Mouse (Mus musculus) intestine, embryonic 15.5 days (tissue): Measurements from ENCODE around the gene Parp11. TPM values are rescaled to one million over a fixed set of nuclear protein-coding genes. Genes with fewer than 3 reads are reported as not detected.
A peak's percentile ranks its signal among the peaks of the same experiment; 100 is the strongest.

ENCODE experiments used
- ATAC-seq: fragments of 200-750 bp; cut with Nextera tagmentation; 2 replicates; pipeline ENCODE4 v1.8.0; 2017; ENCODE audit warnings: moderate TSS enrichment, moderate library complexity
- H3K27ac ChIP-seq: fragments of 300-500 bp; sonication (generic); 2 replicates; pipeline ENCODE4 v1.5.1; 2015; ENCODE audit warnings: mild to moderate bottlenecking, inconsistent platforms
- H3K27me3 ChIP-seq: fragments of 300-500 bp; sonication (generic); replicated peaks from 2 replicates; pipeline ENCODE4 v1.6.1; 2015; ENCODE audit warnings: inconsistent platforms
- H3K36me3 ChIP-seq: fragments of 300-500 bp; sonication (generic); 2 replicates; pipeline ENCODE4 v1.6.1; 2015; ENCODE audit warnings: inconsistent platforms
- H3K4me1 ChIP-seq: fragments of 300-500 bp; sonication (generic); replicated peaks from 2 replicates; pipeline ENCODE4 v1.6.1; 2015; ENCODE audit warnings: inconsistent platforms
- H3K4me2 ChIP-seq: fragments of 300-500 bp; sonication (generic); replicated peaks from 2 replicates; pipeline ENCODE4 v1.6.1; 2015; ENCODE audit warnings: mild to moderate bottlenecking, inconsistent platforms
- H3K4me3 ChIP-seq: fragments of 300-500 bp; sonication (generic); replicated peaks from 2 replicates; pipeline ENCODE4 v1.5.1; 2015; ENCODE audit warnings: inconsistent platforms
- H3K9ac ChIP-seq: fragments of 300-500 bp; sonication (generic); 2 replicates; pipeline ENCODE4 v1.6.1; 2015; ENCODE audit warnings: inconsistent platforms
- H3K9me3 ChIP-seq: fragments of 300-500 bp; sonication (generic); 2 replicates; pipeline ENCODE4 v1.6.1; 2016; ENCODE audit warnings: inconsistent platforms
- WGBS: fragments of 180-500 bp; shearing (Covaris S2); methylation state at CpG from one replicate; pipeline ENCODE4 v1.1.7; 2015; 5-methylcytosine and 5-hydroxymethylcytosine counted together
- polyA plus RNA-seq: library from polyadenylated mRNA; unstranded; fragments of >200 nt; fragmentation: Nextera tagmentation; extraction: Ambion mirVana; gene quantifications from 2 replicates; pipeline ENCODE4 v1.2.1, GENCODE M21; 2015

Parp11 gene
- polyA plus RNA-seq: 19.3 and 20.6 TPM in 2 replicates

- no peak within 1 kb of the TSS for H3K27ac ChIP-seq
- no peaks in the 10 kb centered on the region for H3K27me3 ChIP-seq
- peak within 1 kb of the TSS; percentile 41 for H3K4me2 ChIP-seq
- no peak within 1 kb of the TSS for H3K4me3 ChIP-seq
- ATAC-seq: peak; percentile 51; the same call in 1 of the 2 replicates
- WGBS: 14% methylated on average over 8 of the region's 8 CpGs
- H3K9ac ChIP-seq: no peak within 1 kb of the TSS
- H3K36me3 ChIP-seq: no peaks in the 10 kb centered on the region
- H3K4me1 ChIP-seq: no peaks in the 10 kb centered on the region
- H3K9me3 ChIP-seq: no peaks in the 10 kb centered on the region
Observed at GRCm38 (mm10) chr6:127446436-127446890, at the start of gene Parp11. Gene Parp11, plus strand, starts transcription at chr6:127446840.

- H3K36me3 ChIP-seq: no peaks in the 10 kb centered on the region
- H3K9ac ChIP-seq: no peak overlapping the region
- H3K4me3 ChIP-seq: no peak overlapping the region
- peaks cover 4% of the 10 kb centered on the region; the same call in 1 of the 2 replicates for H3K4me1 ChIP-seq
- no peak overlapping the region for H3K4me2 ChIP-seq
- H3K27ac ChIP-seq: no peak overlapping the region
- peak; percentile 76 for ATAC-seq
- H3K27me3 ChIP-seq: no peaks in the 10 kb centered on the region
- H3K9me3 ChIP-seq: no peaks in the 10 kb centered on the region
- 27% methylated on average over 2 of the region's 2 CpGs for WGBS
Observed at GRCm38 (mm10) chr6:127398073-127398472, 48.6 kb upstream of the Parp11 start.

- no peaks in the 10 kb centered on the region for H3K9me3 ChIP-seq
- WGBS: 52% methylated on average over 3 of the region's 3 CpGs
- no peak for ATAC-seq
- no peaks in the 10 kb centered on the region for H3K4me1 ChIP-seq
- H3K27me3 ChIP-seq: no peaks in the 10 kb centered on the region
- no peak overlapping the region for H3K27ac ChIP-seq
- no peaks in the 10 kb centered on the region for H3K36me3 ChIP-seq
- no peak overlapping the region for H3K9ac ChIP-seq
- H3K4me3 ChIP-seq: no peak overlapping the region
- H3K4me2 ChIP-seq: no peak overlapping the region
Observed at GRCm38 (mm10) chr6:127401419-127401818, 45.2 kb upstream of the Parp11 start.

- WGBS: 43% methylated on average over 13 of the region's 13 CpGs
- no peak overlapping the region for H3K9ac ChIP-seq
- no peak overlapping the region for H3K4me3 ChIP-seq
- H3K27me3 ChIP-seq: no peaks in the 10 kb centered on the region
- H3K27ac ChIP-seq: no peak overlapping the region
- no peaks in the 10 kb centered on the region for H3K9me3 ChIP-seq
- H3K4me1 ChIP-seq: no peaks in the 10 kb centered on the region
- H3K4me2 ChIP-seq: no peak overlapping the region
- H3K36me3 ChIP-seq: no peaks in the 10 kb centered on the region
- peak; percentile 47; the same call in 1 of the 2 replicates for ATAC-seq
Observed at GRCm38 (mm10) chr6:127404070-127404810, 42.4 kb upstream of the Parp11 start.

GRCm38 (mm10) chr6:127405682-127406081 is 41.0 kb upstream of the Parp11 start:
- Histone ChIP-seq H3K27me3 (no peaks in the 10 kb centered on the region), H3K9ac (no peak overlapping the region), H3K4me1 (no peaks in the 10 kb centered on the region), H3K4me3 (no peak overlapping the region), H3K27ac (no peak overlapping the region), H3K36me3 (no peaks in the 10 kb centered on the region), H3K4me2 (no peak overlapping the region), H3K9me3 (no peaks in the 10 kb centered on the region)
- 75% methylated on average over 7 of the region's 7 CpGs for WGBS
- no peak for ATAC-seq

GRCm38 (mm10) chr6:127407742-127408141 is 38.9 kb upstream of the Parp11 start:
- Histone ChIP-seq H3K27ac (no peak overlapping the region), H3K9ac (no peak overlapping the region), H3K4me2 (no peak overlapping the region), H3K36me3 (no peaks in the 10 kb centered on the region), H3K9me3 (no peaks in the 10 kb centered on the region), H3K27me3 (no peaks in the 10 kb centered on the region), H3K4me3 (no peak overlapping the region), H3K4me1 (no peaks in the 10 kb centered on the region)
- 23% methylated on average over 4 of the region's 4 CpGs for WGBS
- no peak for ATAC-seq

- H3K4me2 ChIP-seq: no peak overlapping the region
- H3K4me3 ChIP-seq: no peak overlapping the region
- no peaks in the 10 kb centered on the region for H3K27me3 ChIP-seq
- H3K9me3 ChIP-seq: no peaks in the 10 kb centered on the region
- H3K4me1 ChIP-seq: no peaks in the 10 kb centered on the region
- no peak overlapping the region for H3K27ac ChIP-seq
- ATAC-seq: no peak
- WGBS: 68% methylated on average over 12 of the region's 12 CpGs
- H3K36me3 ChIP-seq: no peaks in the 10 kb centered on the region
- H3K9ac ChIP-seq: no peak overlapping the region
Observed at GRCm38 (mm10) chr6:127417525-127418184, 29.0 kb upstream of the Parp11 start.

- 86% methylated on average over 2 of the region's 2 CpGs for whole genome bisulfite sequencing
- no peaks in the 10 kb centered on the region for H3K27me3 ChIP-seq
- H3K4me1 ChIP-seq: no peaks in the 10 kb centered on the region
- H3K4me3 ChIP-seq: no peak overlapping the region
- no peak overlapping the region for H3K9ac ChIP-seq
- ATAC-seq: no peak
- no peaks in the 10 kb centered on the region for H3K36me3 ChIP-seq
- H3K9me3 ChIP-seq: no peaks in the 10 kb centered on the region
- no peak overlapping the region for H3K27ac ChIP-seq
- no peak overlapping the region for H3K4me2 ChIP-seq
Observed at GRCm38 (mm10) chr6:127418322-127418721, 28.3 kb upstream of the Parp11 start.

GRCm38 (mm10) chr6:127420115-127420514 is 26.5 kb upstream of the Parp11 start:
- WGBS: 56% methylated on average over 2 of the region's 2 CpGs
- H3K27ac ChIP-seq: no peak overlapping the region
- H3K4me3 ChIP-seq: no peak overlapping the region
- no peaks in the 10 kb centered on the region for H3K36me3 ChIP-seq
- ATAC-seq: no peak
- H3K4me2 ChIP-seq: no peak overlapping the region
- H3K4me1 ChIP-seq: no peaks in the 10 kb centered on the region
- H3K9me3 ChIP-seq: no peaks in the 10 kb centered on the region
- H3K27me3 ChIP-seq: no peaks in the 10 kb centered on the region
- H3K9ac ChIP-seq: no peak overlapping the region

GRCm38 (mm10) chr6:127425095-127425494 is 21.5 kb upstream of the Parp11 start:
- Histone ChIP-seq H3K36me3 (no peaks in the 10 kb centered on the region), H3K4me1 (no peaks in the 10 kb centered on the region), H3K27me3 (no peaks in the 10 kb centered on the region), H3K4me3 (no peak overlapping the region), H3K9me3 (no peaks in the 10 kb centered on the region), H3K9ac (no peak overlapping the region), H3K27ac (no peak overlapping the region), H3K4me2 (no peak overlapping the region)
- WGBS: 73% methylated on average over 5 of the region's 5 CpGs
- ATAC-seq: no peak

GRCm38 (mm10) chr6:127430716-127431115 is 15.9 kb upstream of the Parp11 start:
- no peak overlapping the region for H3K4me3 ChIP-seq
- no peaks in the 10 kb centered on the region for H3K36me3 ChIP-seq
- no peak overlapping the region for H3K4me2 ChIP-seq
- H3K9me3 ChIP-seq: no peaks in the 10 kb centered on the region
- no peak for ATAC-seq
- no peak overlapping the region for H3K27ac ChIP-seq
- no peaks in the 10 kb centered on the region for H3K4me1 ChIP-seq
- 79% methylated on average over 7 of the region's 7 CpGs for WGBS
- no peaks in the 10 kb centered on the region for H3K27me3 ChIP-seq
- no peak overlapping the region for H3K9ac ChIP-seq

GRCm38 (mm10) chr6:127431196-127431766 is 15.4 kb upstream of the Parp11 start:
- Histone ChIP-seq H3K4me2 (no peak overlapping the region), H3K27ac (no peak overlapping the region), H3K4me3 (no peak overlapping the region), H3K27me3 (no peaks in the 10 kb centered on the region), H3K9me3 (no peaks in the 10 kb centered on the region), H3K36me3 (no peaks in the 10 kb centered on the region), H3K9ac (no peak overlapping the region), H3K4me1 (no peaks in the 10 kb centered on the region)
- ATAC-seq: no peak
- 37% methylated on average over 6 of the region's 6 CpGs for WGBS
